Mouse (Mus musculus): ENCODE measurements around the gene Pcnx3.

- TF ChIP-seq CTCF (conservative IDR thresholded peaks at IDR 0.05 in 1 of 2, IDR thresholded peaks at IDR 0.05 in 1 of 2; ENCODE audit: low read depth in 2 of 2, low read length in 2 of 2) (no peak), POLR2A (IDR thresholded peaks at IDR 0.05; ENCODE audit: low read depth, low read length) (no peak), JUND (conservative IDR thresholded peaks at IDR 0.05; ENCODE audit: low read depth, low read length) (no peak), CHD1 (IDR thresholded peaks at IDR 0.05; ENCODE audit: low read depth, low read length) (no peak)
These were observed 41.8 kb upstream of the Pcnx3 start for GRCm38 (mm10) chr19:5730314-5731186.
